Mouse (Mus musculus): Measurements from ENCODE around the gene Srr.
A peak's percentile ranks its signal among the peaks of the same experiment; 100 is the strongest.

Gene Srr

DNA sequence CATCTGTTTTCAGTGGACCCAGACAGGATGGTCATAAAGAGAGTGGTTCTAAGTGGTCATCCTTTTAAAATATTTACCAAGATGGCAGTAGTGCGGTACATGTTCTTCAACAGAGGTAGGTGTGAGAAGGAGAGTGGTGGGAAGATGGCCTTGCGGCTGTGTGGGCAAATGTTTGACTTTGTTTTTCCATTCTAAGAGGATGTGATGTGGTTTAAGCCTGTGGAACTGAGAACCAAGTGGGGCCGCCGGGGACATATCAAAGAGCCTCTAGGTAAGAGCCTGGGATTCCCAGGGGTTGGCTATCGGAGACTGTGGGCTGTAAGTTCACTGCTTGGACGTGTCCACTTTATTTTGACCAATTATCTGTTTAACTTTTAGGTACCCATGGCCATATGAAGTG lies 17.9 kb downstream of the Srr start:
- DNase-seq (ENCODE audit: low spot score), result no peak

DNA sequence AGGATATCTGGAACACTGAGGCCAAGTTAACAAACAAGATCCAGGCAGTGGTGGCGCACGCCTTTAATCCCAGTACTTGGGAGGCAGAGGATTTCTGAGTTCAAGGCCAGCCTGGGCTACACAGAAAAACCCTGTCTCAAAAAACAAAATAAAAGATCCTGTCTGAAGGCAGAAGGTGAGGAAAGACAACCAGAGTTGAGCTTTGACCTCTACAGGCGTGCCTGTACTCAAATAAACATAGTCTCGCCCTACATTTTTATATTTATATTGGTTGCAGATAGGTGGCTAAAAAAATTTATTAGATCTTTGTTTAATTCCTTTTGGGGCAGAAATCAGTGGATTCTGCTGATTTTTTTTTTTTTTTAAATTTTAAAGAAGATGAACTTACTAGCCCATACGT lies 23.3 kb downstream of the Srr start:
- no peak for DNase-seq (ENCODE audit: low spot score)

DNA sequence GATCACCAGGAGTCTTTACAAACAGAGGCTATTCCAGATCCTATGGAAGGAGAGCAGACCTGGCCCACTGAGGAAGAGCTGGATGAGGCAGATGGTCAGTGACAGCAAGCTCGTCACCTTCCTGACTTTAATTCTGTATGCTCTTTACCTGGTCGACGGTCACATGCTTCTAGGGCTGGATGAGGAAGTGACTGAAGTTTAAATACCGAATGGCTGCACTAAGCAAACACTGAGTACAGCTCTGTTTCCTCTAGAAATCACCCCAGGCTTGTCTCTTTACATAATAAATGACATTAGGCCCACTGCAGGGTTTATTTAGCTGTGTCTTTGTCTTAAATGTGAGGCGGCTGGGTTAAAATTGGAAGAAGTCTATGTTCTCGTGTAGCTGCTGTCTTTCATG lies 24.2 kb downstream of the Srr start:
- no peak for DNase-seq (ENCODE audit: low spot score)

DNA sequence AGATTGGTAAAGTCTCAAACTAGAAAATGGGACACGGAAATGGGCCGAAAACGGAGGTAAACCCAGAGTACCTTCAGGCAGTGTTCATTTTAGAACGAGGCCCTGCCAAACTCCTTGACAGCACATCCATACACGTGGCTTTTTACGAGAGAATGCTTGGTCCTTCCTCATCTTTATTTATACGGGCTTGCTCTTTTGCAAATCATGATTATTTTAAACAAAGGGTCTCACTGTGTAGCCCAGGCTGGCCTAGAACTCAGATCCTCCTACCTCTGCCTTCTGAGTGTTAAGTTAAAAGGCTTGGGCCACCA lies 27.3 kb downstream of the Srr start:
- no peak for DNase-seq (ENCODE audit: low spot score)

DNA sequence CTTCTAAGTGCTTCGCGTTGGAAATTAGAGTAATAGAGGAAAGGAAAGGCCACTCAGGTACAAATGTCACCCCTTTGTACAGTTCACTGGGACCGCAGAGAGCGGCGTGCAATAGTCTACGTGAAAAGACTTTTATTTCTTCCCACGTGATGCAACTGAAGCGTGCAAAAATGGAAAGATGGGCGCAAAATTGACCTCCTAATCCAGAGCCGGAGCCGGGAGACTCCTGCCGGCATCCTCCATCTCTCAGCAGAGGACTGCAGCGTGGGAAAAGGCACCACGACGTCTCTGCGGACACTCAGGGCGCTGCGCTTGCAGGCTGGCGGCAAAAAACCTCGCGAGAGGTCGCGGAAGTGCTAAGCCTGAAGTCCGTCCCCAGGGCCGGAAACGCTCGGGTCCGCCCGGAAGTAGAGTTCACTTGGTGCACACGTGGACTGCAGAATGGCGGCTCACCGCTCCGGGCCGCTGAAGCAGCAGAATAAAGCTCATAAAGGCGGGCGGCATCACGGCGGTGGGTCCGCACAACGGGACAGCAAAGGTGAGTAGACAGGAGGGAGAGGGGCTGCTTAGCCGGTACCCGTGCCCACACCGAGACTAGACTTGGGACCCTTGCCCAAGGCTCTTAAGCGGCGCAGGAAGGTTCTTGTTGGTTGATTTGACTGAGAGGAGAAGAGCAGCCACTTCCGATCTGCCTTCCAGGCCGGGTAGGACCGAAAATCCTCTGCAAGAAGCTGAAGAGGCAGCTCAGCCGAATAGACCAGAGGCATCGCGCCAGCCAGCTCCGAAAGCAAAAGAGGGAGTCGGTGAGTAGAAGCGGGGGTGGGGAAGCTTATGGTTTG lies 27.9 kb downstream of the Srr start, which contains the start of gene Tsr1:
Gene Tsr1 (plus strand): TSS at position 394 of the 839 bp plus-strand sequence.
- DNase-seq (ENCODE audit: low spot score), result peak; percentile 90

DNA sequence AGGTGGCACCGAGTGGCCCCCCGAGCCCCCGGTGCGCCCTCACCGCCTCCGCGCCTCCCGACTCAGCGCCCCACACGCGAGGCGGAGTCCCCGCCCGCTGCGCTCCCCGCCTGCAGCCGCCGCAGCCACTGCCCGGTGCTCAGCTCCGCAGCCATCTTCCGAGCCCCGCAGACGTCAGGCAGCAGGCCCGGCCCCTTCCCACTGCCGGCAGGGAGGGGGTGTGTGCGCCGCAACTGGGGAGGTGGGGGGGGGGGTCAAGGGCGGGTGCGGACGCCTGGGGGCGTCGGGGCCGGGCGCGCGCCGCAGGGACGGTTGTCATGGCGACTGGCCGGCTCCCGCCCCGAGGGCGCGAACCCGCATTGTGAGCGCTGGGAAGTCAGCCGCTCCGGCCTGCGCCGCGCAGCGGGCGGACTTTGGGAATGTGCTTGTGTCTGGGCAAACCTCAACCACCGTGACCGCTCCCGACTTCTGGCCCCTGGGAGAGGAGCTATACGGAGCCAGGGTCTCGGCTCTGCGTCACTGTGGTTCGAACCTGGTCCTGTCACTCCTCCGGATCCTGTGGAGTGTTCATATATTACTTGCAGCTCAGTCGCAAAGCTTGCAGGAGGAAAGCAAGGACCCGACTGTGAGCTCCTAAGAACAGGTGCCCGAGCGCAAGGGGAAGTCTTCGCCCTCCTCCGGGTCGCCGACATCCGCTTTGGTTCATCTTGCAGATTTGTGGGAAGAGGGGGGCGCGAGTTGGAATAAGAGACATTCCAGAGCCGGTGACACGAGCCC lies 28.7 kb downstream of the Srr start, which contains the start of gene Sgsm2:
Gene Sgsm2 (minus strand): TSS at position 160 of the 777 bp plus-strand sequence.
- DNase-seq (ENCODE audit: low spot score), result peak; percentile 80

DNA sequence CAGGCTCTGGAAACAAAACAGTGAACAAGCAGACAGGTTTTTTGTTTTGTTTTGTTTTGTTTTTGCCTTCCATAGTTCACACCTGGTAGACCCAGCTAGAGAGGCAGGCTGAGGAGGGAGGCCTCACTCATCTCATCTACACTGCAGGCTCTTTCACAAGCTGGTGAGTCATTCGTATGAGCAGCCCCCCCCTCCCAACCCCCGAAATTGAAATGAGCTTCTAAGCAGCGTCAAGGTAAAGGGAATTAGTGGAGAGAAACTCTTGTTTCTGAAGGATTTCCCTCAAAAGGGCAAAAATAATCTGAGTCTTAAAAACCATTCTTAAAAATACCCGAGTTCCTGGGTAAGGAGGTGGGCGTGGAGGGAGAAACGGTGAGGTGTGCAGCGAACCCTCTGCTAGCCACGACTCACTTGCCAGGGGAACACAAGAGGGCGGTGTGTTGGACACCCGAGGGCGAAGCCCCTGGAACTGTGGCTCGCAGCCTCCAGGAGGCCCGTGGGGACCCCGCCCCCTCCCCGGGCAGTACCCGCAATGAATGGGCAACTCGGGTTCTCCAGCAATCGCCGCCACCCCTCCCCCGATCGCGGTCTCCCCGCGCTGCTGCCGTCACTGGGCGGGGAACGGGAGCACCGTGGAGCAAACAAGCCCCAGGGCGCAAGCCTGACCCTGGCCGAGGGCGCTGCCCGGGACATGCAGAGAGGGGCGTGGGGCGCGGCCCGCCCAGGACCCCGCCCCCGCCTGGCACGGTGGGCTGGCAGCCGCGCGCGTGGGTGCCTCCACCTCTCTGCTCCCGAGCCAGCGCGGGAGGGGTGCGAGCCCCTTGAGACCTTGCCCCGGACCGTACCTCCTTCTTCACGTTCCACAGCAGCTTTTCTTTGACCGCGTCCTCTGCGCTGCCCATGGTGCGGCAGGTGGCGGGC lies 29.5 kb downstream of the Srr start:
- peak; percentile 78 for DNase-seq (ENCODE audit: low spot score)

DNA sequence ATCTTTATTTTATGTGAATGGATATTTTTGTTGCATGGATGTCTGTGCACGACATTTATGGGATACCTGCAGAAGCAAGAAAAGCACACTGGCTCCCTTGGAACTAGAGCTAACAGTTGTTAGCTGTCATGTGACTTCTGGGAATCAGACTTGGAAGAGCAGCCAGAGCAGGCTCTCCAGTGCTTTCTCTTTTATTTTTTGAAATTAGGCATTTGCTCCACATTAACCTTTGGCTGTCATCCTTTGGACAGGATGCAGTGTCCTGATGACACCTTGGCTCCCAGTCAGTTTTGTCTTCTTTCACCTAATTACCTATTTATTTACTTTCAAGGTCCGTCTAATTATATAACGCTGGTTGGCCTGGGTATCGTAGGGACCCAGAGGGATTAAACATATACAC lies 31.1 kb downstream of the Srr start:
- DNase-seq (ENCODE audit: low spot score), result no peak

DNA sequence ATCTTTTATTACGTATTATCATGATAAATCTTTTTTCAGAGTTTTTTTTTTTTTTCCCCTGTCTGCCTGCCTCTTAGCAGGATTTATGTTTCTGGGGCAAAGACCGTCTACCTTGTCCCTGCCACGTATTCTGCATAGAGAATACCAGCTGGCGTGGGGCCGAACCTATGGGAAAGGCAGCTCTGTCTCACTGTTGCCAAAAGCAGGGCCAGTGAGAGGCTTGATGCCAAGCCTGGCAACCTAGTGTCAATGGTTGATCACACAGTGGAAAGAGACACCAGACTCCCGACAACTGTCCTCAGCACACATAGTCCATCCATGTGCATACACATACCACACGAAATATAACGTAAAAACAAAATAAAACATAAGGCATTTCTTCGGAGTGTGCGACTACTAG lies 42.6 kb downstream of the Srr start:
- DNase-seq (ENCODE audit: low spot score), result no peak

DNA sequence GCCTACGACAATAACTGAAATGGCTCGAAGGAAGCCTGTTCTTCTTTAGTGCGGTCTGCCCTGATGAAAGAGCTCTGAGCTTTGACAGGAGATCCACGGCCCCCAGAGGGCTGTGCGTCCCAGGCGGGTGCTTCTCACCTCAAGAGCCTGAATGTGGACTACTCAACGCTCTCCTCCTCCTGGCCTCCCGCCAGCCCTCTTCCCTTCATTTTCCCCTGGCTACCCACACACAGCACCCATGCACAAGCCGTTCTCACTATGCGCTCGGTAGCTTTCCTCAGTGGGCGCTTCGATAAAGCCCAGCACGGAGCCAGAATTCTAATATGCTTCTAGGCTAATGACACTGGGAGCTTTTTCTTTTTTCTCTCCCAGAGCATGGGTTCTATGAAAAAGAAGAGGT lies 43.8 kb downstream of the Srr start:
- no peak for DNase-seq (ENCODE audit: low spot score)

DNA sequence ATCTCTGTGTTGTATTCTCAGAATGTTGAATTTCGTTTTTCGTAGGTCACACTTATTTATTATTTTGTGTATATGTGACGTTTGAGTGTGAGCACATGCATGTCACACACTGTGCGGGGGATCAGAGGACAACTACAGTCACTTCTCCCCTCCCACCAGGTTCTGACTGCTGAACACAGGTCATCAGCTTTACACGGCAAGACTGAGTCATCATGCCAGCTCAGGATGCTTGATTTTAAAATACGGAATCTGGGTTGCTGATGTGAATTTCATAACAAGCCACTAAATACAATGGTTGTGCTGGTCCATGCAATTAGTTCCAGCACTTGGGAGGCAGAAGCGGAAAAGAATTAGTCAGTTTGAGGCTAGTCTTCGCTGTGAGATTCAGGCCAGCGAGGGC lies 44.7 kb downstream of the Srr start:
- DNase-seq (ENCODE audit: low spot score), result no peak

DNA sequence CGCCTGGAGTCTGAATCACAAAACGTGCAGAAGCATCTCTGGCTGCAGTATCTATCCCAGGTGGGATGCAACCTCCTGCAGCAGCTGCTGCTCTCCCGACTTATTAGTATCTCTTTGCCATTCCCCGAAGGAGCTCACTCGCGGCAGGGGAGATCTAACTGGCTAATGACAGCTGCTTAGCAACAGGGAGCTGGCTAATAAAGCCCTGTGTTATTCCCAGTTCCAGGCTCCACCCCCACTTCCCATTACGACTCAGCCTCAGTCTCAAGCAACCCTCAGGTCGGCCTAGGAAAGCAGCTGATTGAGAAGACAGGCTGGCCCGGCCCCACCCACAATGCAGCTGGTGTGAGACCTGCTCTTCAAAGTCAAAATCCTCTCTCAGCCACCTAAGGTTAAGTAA lies 48.9 kb downstream of the Srr start:
- peak; percentile 66 for DNase-seq (ENCODE audit: low spot score)

DNA sequence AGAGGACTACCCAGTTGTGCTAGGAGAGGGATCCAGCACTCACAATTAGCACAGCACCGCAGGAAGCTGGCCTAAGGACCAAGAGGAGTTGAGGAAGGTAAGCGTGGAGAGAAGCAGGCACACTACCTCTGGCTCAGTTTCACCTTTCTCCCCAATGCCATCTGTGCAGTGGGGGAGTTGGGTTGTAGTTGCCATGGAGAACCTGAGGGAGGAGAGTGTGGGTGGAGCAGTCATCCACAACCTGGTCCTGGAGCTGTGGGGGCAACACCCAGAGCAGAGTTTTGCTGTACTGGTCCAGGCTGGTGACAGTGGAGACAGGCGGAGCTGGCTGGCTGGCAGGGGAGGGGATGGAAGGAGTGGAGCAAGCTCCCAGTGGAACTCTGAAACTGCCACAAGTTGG lies 51.1 kb downstream of the Srr start:
- no peak for DNase-seq (ENCODE audit: low spot score)

DNA sequence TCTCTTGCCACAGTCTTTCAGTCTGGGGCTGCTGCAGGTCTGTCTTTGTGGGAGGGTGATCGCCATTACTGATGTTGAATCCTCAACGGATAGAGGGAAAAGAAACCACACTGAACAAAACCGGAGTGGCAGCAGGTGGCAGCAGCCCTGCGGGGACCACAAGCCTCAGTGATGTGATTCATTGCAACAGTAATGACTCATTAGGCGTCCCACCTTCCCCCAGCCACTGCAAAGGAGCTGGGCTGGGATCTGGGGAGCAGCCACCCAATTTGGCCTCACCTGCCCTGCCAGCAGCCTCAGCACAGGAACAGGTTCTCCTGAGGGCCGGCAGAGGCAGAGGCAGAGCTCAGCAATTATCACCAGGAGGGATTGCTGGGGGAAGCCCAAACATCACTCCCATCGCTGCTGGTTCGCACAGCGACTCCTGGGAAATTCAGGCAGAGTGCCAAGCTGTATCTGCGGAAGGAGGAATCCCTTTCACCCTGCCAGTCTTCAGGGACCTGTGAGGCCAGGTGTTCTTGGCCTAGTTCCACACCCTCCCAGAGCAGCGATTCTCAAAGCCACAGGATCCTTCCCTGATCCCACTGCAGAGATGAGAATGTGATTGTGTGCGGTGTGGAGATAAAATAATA lies 54.6 kb downstream of the Srr start:
- DNase-seq (ENCODE audit: low spot score), result no peak

DNA sequence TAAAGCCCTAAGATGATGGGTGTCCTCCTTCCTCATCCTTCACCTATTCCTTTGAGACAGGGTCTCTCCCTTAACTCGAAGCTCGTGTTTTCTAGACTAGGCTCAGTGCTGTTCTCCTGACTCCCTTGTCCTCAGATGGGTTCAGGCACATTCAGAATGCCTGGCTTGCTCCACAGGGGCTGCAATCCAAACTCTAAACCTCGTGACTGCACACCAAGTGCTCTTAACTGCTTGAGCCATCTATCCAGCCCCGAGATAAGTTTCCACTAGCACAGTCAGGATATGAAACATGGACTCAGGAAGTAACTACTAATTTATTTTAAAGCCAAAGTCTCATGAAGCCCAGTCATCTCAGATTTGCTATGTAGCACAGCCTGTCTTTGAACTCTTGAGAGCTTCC lies 55.2 kb downstream of the Srr start:
- no peak for DNase-seq (ENCODE audit: low spot score)

DNA sequence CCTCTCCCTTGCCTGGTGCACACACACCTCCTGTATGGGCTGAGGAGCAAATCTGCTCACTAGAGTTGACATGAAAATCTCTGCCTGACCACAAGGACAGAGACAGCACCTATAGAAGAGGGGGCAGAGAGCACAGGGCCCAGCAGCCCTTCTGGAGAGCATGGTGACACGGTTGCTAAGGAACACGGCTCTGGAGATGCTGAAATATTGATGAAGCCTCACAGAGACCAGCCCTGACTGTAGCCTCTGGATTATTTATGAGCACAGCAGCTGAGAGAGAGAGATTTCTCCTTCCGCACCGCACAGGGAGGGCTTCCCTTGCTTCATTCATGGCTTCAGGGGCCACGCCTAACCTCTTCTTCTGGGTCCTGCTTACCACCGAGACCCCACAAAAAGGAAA lies 56.1 kb downstream of the Srr start:
- no peak for DNase-seq (ENCODE audit: low spot score)

DNA sequence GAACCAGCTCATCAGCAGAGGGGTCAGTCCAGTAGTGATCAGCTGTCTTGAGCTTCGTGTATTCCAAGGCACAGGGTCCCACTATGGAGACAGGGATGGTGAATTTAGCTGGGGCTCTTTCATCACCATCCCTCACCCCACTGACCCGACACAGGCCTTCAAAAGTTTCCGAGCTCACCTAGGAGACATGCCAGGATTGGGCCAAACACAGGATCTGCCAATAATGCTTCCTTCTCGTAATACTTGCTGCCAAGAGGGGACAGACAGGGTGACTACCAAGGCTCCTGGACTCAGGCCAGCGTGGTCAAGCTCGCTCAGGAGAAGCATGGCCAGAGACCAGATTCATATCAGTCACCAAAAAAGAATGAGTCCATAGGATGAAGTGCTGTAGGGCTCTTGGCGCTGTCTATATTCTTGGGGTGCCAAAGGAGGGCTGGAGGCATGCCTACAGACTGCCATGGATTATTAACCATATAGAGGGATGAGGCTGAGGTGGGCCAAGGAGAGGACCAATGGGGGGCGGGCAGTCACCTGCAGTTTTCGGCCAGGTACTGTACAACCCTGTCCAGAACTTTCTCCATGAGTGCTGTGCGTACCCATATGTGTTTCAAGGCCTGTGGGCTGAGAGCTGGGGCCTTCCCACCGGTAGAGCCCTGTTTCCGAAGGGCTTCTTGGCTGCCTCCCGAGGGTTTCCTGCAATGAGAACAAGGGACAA lies 57.5 kb downstream of the Srr start:
- no peak for DNase-seq (ENCODE audit: low spot score)

DNA sequence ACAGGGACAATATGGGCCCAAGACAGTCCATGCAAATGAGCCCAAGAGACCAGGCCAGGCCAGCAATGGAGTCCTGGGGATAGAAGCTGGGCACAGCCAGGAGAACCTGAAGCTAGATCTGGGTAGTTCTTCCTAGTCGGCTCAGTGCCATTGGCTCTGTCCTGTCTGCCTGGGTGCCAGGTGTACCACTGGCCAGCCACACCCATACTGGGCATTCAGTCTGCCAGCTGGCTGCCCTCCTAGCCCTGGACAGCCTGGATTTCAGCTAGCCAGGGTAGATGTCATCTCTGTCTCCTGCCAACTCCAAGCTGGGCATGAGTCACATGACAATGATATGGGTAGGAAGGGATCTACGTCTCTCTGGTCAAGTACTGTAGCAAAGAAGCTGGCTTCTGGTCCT lies 58.6 kb downstream of the Srr start:
- DNase-seq (ENCODE audit: low spot score), result no peak

DNA sequence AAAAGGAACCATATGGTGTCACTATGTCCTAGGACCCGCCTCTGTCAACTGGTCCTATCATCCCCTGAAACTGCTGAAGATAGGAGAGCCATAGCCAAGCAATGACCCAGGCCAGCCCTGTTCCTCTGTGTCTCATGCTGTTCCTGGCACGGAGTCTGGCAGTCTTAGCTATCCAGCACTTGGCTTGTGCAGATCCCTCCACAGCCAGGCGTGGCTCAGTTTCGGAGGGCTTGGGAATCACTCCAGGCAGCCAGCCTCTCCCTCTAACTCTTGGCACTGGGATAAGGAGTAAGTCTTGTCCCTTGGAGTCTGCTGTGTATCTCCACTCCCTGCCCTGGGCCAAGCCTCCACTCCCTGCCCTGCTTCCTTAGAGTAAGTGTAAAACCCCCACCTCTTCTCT lies 59.1 kb downstream of the Srr start:
- DNase-seq (ENCODE audit: low spot score), result peak; percentile 75

DNA sequence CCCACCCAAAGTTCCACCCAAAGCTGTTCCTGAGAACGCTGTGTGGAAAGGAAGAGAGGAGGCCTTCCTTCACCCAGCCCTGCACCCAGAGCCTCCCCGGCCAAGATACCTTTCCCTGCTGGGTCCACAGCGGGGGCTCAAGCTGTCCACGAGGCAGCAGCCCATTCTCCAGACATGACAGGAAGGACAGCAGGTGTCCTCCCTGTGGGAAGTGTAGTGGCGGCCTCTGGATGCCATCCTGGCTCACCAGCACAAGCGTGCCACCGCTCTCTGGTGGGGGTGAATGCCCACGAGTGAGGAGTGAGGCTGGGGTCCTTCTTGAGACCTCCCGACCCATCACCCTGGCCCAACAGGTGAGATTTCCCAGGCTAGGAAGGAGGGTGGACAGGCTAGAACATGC lies 60.5 kb downstream of the Srr start:
- no peak for DNase-seq (ENCODE audit: low spot score)

DNA sequence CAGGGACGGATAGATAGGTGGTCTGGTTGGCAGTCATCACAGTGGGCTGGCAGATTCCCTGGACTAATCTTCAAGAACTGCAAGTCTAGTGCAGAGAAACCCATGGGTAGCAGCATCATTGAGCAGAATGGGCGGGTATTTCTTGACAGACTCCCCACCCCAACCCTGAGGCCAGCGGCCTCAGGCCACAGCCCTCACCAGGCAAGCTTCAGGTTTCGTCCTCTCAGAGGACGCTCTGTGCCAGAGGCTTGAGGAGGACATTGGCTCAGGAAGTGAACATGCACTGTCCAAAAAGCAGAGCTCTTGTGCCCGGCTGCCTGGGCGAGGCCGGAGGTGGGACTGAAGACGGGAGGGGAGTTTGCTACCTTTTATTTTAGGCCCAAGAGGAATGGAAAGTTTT lies 61.3 kb downstream of the Srr start:
- no peak for DNase-seq (ENCODE audit: low spot score)

All from testis, postnatal 14 days (tissue).